Mouse (Mus musculus): ENCODE data around the gene Sbk2.

The Sbk2 gene

GRCm38 (mm10) chr7:4920976-4921823, 43.0 kb downstream of the Sbk2 start:
- DNase-seq = no peak

GRCm38 (mm10) chr7:4920496-4920895, 43.7 kb downstream of the Sbk2 start:
- DNase-seq = no peak

GRCm38 (mm10) chr7:4919971-4920370, 44.2 kb downstream of the Sbk2 start:
- no peak for DNase-seq

- DNase-seq = no peak
Measured at GRCm38 (mm10) chr7:4919096-4919495, 45.1 kb downstream of the Sbk2 start.

DNA sequence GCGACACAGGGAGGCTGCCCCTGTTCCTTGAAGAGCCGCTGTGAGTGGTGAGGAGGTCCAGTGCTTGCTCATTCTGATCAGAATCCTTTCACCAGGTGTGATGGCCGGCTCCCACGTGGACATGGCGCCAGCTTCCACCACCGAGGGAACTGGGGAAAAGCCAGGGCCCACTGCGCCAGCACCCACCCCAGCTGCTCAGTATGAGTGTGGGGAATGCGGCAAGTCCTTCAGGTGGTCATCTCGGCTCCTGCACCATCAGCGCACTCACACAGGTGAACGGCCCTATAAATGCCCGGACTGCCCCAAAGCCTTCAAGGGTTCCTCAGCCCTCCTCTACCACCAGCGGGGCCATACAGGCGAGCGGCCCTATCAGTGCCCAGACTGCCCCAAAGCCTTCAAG, 45.5 kb downstream of the Sbk2 start:
- DNase-seq = no peak

DNA sequence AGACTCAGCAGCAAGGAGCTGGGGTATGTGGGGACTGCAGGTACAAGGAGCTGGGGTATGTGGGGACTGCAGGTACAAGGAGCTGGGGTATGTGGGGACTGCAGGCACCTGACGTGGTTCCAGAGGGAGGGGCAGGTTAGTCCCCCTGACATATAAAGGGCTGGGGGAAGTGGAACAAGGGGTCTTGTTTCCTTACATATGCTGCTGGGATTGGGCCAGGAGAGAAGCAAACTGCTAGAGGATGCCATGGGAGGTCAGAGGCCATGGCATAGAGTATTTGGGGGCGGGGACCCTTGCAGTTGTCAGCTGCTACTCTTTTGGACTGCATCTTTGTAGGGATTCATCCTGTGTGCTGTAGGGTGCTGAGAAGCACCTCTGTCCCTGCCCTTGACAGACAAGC, 46.7 kb downstream of the Sbk2 start:
- DNase-seq = no peak

DNA sequence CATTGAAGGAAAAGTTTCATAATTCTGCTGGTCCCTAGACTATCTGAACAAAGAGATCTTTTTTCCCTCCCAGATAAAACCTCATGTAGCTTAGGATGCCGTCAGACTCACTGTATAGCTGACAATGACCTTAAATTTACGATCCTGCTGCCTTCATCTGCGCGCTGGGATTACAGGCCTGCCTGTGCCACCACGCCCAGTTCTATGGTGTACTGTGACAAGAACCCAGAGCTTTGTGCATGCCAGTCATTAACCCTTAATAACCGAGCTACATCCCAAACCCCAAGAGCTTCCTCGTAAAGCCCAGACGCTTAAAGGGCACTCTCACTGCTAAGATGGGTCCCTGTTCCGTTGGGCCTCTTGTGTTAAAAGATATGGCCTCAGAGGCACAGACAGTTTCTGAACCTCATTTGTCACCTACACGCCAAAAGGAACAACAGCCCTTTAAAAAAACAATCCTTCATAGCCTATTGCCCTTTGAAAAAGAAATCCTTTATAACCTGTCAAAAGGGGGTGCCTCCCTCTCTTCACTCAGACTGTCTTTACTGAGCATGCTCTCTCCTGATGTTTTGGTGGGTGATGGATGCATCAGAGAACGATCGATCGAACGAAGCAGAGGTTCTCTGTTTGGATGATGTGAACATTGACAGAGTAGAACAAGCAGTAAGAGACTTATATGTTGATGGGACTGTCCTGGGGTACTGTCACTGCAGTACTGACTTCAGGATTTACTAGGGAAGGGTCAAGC, 48.4 kb downstream of the Sbk2 start:
- peak; percentile 64 for DNase-seq

DNA sequence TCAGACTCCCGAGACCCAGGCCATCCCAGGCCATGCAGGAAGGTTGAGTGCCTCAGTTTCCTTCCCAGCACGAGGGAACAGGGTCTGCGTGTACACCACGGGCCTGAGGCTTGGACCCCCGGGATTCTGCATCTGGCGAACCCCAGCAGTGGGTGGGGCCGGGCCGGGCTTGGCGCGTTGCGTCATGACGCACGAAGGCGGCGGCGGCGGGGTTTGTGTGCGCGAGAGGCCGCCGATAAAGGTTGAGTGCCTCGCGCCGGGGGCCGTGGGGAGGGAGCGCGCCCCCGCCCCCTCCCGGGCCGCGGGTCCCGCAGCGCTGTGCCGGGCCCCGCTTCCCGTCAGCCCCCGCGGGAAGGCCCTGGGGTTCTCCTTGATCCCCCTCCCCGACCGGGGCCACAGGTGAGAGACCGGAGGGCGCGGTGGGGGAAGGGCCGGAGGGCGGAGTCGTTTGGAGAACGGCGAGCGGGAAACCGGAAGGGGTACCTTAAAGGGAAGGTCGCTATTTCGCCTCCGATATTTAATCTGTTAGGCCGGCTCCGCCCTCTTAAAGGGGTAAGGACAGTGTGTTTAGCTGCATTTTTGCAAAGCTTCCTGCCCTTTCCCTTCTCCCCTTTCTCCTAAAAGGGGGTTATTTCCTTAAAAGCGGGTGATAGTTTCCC, 49.1 kb downstream of the Sbk2 start, which contains the start of gene Zfp628:
Gene Zfp628, plus strand, starts transcription at position 211 of the 659 bp plus-strand sequence.
- DNase-seq = peak; percentile 94

GRCm38 (mm10) chr7:4912248-4912647, 52.0 kb downstream of the Sbk2 start:
- DNase-seq = no peak

DNA sequence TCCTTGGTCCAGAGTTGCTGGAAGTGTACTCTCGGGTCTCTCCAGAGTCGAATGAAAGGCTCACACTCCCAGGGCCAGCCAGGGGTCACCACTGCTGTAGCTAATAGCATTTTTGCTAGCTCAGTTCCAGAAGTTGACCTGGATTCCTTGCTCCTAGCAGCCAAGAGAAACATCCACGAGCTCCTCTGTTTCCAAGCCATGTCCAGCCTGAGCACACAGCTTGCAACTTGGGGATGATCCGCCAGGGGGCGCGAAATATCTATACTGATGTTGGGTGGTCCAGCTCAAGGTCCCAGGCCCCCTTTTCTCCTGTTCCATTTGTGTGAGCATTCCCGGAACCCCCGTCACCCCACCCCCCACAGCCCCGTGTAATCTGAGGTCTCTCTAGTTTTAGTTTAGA, 52.6 kb downstream of the Sbk2 start:
- DNase-seq = peak; percentile 38

GRCm38 (mm10) chr7:4906466-4906950, 57.7 kb downstream of the Sbk2 start, which contains the start of gene Gm36210:
TSS of gene Gm36210 (minus strand) at chr7:4906516.
- DNase-seq = no peak

- no peak for DNase-seq
Measured at GRCm38 (mm10) chr7:4902404-4902803, 61.8 kb downstream of the Sbk2 start.

DNA sequence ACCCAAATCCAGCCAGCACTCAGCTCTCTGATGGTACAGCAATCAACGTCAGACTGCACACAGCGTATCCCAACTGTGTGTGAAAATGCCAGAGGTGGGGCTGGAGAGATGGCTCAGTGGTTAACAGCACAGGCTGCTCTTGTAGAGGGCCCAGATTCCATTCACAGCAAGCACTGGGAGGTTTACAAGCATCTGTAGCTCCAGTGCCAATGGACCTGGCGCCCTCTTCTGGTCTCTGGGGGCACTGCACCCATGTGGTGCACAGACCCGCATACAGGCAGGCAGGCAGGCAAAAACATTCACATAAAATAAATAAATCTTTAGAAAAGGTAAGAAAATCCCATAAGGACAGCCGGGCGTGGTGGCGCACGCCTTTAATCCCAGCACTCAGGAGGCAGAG, 63.0 kb downstream of the Sbk2 start:
- DNase-seq = no peak

GRCm38 (mm10) chr7:4900523-4900851, 63.7 kb downstream of the Sbk2 start:
- DNase-seq = no peak

DNA sequence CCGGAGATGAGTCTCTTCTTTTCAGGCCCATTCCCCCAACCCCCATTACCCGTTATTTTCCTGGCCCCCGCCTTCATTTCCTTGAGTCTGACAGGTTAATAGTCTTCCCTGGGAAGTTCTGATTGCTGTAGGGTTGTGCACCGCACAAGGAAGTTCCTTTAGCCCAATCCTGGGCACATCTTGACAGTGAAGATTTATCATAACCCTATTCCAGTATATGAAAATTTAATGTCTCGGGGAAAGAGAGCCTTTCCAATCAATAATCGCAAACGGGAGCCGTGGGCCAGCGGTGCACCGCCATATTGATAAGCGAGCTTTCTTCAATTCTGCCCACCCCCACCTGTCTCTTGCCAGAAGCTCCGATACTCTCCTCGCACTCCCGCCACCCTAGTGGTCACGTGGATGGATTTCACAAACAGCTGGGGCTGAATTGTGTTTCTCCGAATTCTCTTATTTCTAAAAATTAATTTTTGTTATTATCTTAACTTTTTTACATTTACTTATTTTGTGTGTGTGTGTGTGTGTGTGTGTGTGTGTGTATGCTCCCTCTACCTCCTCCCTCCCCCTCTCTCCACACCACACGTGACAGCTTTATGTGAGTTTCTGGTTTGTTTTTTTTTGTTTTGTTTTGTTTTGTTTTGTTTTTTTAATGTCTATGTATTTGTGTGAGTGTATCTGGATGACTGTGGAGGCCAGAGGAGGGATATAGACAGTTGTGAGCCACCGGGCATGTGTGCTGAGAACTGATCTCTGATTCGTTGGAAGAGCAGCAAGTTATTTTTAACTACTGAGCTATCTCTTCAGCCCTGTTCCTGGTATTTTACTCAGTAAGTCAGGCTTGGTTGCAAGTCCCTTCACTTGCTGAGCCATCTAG, 64.3 kb downstream of the Sbk2 start:
- DNase-seq = no peak

DNA sequence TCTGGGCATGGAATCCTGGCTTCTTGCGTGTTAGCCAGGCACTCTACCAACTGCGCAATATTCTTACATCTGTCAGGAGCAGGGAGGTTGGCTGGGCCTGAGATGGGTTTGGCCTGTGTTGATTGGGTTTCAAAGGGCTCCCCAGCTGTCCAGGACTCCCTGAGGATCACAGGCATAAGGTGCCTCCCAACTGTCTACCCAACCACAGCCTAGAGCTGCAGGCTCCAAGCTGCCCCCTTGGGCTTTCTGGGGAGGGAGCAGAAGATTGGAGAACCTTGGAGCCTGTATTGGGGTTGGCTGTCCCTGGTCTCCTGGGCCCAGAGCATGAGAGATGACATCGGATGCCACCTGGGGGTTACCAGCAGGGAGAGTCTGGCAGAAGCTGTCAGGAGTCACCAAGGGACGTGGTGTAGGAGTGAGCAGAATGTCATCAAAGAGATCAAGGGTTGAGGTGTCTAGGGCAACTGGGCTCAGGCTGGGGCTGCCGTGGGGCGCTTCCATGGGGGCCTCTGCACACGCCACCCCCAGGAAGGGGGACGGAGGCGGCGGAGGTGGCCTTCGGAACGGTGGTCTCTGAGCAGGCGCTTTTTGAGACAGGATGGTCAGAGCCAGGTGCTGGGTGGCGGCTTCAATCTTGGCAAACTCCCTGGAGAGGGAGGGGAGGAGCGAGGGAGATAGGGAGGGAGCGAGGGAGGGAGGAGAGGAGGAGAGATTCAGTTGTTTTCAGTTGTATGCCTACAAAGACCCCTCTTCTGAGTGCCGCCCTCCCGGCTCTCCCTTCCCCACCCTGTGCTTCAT, 65.2 kb downstream of the Sbk2 start:
- DNase-seq = peak; percentile 43

DNA sequence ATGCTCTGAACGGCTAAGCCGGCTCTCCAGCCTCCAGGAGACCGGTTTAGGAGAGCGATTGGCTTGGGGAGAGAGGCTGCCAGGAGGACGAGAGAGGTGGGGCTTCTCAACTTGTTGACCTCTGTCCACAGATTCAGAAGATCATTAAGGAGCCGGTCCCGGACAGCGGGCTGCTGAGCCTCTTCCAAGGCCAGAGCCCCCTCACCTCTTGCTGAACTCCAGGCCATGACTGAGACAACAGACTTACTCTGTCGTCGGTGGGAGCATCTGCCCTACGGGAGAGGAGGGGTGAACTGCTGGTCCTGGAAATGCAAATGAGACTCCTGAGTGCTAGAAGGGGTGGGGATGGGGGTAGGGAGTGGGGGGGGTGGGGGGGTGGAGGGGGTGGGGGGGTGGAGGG, 69.0 kb downstream of the Sbk2 start:
- DNase-seq = no peak
